Mouse (Mus musculus): Measurements from ENCODE around the gene Vstm4. TPM values are rescaled to one million over a fixed set of nuclear protein-coding genes. Genes with fewer than 3 reads are reported as not detected.

Vstm4 gene
- polyA plus RNA-seq, 1 experiment: 17.0 TPM

GRCm38 (mm10) chr14:32947512-32947911 is 91.0 kb downstream of the Vstm4 start:
- no peak for DNase-seq (ENCODE audit: low spot score)

GRCm38 (mm10) chr14:32950312-32951301 is 94.1 kb downstream of the Vstm4 start:
- no peak for DNase-seq (ENCODE audit: low spot score)

GRCm38 (mm10) chr14:32956486-32956885 is 99.9 kb downstream of the Vstm4 start:
- DNase-seq (ENCODE audit: low spot score): no peak

GRCm38 (mm10) chr14:32958671-32959070 is 102.1 kb downstream of the Vstm4 start:
- no peak for DNase-seq (ENCODE audit: low spot score)

GRCm38 (mm10) chr14:32960481-32960880 is 103.9 kb downstream of the Vstm4 start:
- DNase-seq (ENCODE audit: low spot score): peak; percentile 32

- DNase-seq (ENCODE audit: low spot score): no peak
These were observed 108.2 kb downstream of the Vstm4 start for GRCm38 (mm10) chr14:32964742-32965141.

- DNase-seq (ENCODE audit: low spot score): no peak
These were observed 114.1 kb downstream of the Vstm4 start for GRCm38 (mm10) chr14:32970700-32971099.

GRCm38 (mm10) chr14:32984176-32984738 is 127.7 kb downstream of the Vstm4 start:
- DNase-seq (ENCODE audit: low spot score): no peak

GRCm38 (mm10) chr14:32986659-32987058 is 130.1 kb downstream of the Vstm4 start:
- no peak for DNase-seq (ENCODE audit: low spot score)

Other genes with a start within 250 kb of the Vstm4 start
- gene 3425401B19Rik, start 171.5 kb upstream of the Vstm4 start, polyA plus RNA-seq (2012; rRNA removed): 0.17 and 0.47 TPM in 2 replicates
- gene Tmem273, start 70.8 kb upstream of the Vstm4 start, polyA plus RNA-seq (2012; rRNA removed): 5.4 and 6.2 TPM in 2 replicates
- not detected in 2 replicates for gene Fam170b, start 22.8 kb upstream of the Vstm4 start, polyA plus RNA-seq (2012; rRNA removed)
- gene Lrrc18, start 134.6 kb downstream of the Vstm4 start, polyA plus RNA-seq (2012; rRNA removed): 0.58 and 0.75 TPM in 2 replicates

Measured in urinary bladder, adult 2 months (tissue).